Mouse (Mus musculus): Measurements from ENCODE around the gene Gm20388. TPM values are rescaled to one million over a fixed set of nuclear protein-coding genes. Genes with fewer than 3 reads are reported as not detected.

The Gm20388 gene
- polyA plus RNA-seq, 2 experiments, result 8.5 TPM; not detected in 1

DNA sequence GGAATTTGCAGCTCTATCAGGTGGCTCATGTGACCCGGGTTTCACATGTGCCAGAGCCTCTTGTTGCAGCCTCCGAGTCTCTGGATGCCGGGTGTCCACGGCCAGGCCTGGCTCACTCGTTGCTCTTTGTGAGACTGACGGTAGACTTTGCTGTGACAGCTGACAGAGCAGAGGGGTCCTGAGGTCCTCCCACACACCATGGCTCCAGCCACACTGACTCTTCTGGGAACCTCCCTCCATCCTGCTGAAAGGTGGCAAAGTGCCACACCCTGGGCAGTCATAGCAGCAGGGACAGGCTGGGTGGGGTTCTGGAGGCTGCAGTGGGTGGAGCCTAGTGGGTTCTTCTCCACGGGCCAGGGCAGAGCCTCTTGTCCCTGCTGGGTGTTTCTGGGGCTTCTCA is 1849.8 kb downstream of the Gm20388 start:
- Histone ChIP-seq H3K27me3 (ENCODE audit: control insufficient read depth, insufficient read depth, low read length) (no peaks in the 10 kb centered on the region), H3K4me3 (ENCODE audit: insufficient read depth in 1 of 2, low read depth in 2 of 2, low read length in 2 of 2) (no peak overlapping the region), H3K9ac (replicated peaks) (no peak overlapping the region), H3K9me3 (ENCODE audit: control insufficient read depth, low read length) (no peaks in the 10 kb centered on the region), H3K27ac (no peak overlapping the region), H3K36me3 (replicated peaks; ENCODE audit: control insufficient read depth, insufficient read depth, low read depth) (no peaks in the 10 kb centered on the region), H3K4me1 (replicated peaks; ENCODE audit: control insufficient read depth in 2 of 2, insufficient read depth in 2 of 2, low read length in 1 of 2) (no peaks in the 10 kb centered on the region), H3K4me2 (ENCODE audit: low read depth) (no peak overlapping the region)
- TF ChIP-seq EP300 (IDR thresholded peaks at IDR 0.05; ENCODE audit: low read depth) (no peak), CTCF (IDR thresholded peaks at IDR 0.05; ENCODE audit: low read depth) (no peak)
- no peak for ATAC-seq (ENCODE audit: insufficient read depth)
- DNase-seq (ENCODE audit: low read depth in 3 of 3, low spot score in 3 of 3), result no peak
- WGBS (ENCODE audit: insufficient replicate concordance), result 58% methylated on average over 7 of the region's 7 CpGs

DNA sequence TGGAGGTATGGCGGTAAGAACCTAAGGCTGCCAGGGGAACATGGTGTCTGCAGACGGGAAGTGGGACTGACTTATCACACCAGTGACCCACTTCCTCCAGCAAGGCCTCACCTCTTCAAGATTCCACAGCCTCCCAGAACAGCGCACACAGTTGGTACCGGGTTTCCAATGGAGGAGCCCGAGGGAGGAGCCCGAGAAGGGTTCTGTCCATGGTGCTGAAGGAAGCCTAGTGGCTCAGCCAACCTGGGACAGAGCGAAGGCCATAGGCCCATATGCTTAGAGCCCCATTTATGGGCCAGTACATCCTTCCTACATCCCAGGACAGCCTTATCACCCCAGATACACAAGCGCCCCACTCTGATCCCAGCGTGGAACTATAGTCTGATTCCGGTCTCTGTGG is 1850.8 kb downstream of the Gm20388 start:
- ATAC-seq (ENCODE audit: insufficient read depth) (no peak), DNase-seq (ENCODE audit: low read depth in 3 of 3, low spot score in 3 of 3) (peak; percentile 24 to 28 (median 28))
- Histone ChIP-seq H3K36me3 (replicated peaks; ENCODE audit: control insufficient read depth, insufficient read depth, low read depth) (no peaks in the 10 kb centered on the region), H3K27ac (no peak overlapping the region), H3K27me3 (ENCODE audit: control insufficient read depth, insufficient read depth, low read length) (no peaks in the 10 kb centered on the region), H3K4me2 (ENCODE audit: low read depth) (no peak overlapping the region), H3K9me3 (ENCODE audit: control insufficient read depth, low read length) (no peaks in the 10 kb centered on the region), H3K4me3 (ENCODE audit: insufficient read depth in 1 of 2, low read depth in 2 of 2, low read length in 2 of 2) (no peak overlapping the region), H3K9ac (replicated peaks) (no peak overlapping the region), H3K4me1 (replicated peaks; ENCODE audit: control insufficient read depth in 2 of 2, insufficient read depth in 2 of 2, low read length in 1 of 2) (no peaks in the 10 kb centered on the region)
- no peak for TF ChIP-seq EP300 (IDR thresholded peaks at IDR 0.05; ENCODE audit: low read depth)
- 26% methylated on average over 10 of the region's 10 CpGs for WGBS (ENCODE audit: insufficient replicate concordance)

DNA sequence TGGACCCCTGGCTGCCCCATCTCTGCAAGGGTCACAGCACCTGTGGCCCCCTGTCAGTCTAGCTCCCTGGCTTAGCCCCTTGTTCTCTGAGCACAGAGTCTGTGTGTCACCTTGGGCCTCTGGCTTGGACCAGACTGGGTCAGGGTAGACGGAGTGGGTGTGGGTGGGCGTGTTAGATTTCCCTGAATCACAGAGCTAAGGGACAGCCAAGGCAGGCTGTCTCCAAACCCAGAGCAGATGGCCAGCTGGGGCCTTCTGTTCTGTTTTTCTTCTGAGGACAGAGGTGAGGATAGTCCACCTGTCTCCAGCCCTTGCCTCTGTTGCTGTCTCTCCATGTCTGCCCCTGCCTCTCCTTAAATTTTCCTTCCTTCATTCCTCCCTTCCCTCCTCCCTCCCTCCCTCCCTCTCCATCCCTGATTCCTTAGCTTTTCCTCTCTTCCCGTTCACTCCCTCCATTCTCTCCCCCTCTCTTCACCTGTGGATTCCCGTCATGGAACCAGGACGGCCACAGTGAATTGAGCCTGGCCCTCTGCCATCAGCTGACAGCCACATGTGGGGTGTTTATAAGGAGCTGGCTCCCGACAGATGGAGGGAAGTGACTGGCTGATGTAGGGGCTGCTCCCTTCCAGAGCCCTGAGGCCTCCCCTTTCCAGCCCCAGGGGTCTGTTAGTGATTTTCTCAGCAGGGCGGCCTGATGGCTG is 1852.5 kb downstream of the Gm20388 start:
- no peak for DNase-seq (ENCODE audit: low read depth in 3 of 3, low spot score in 3 of 3)
- no peaks in the 10 kb centered on the region for H3K4me1 ChIP-seq (replicated peaks; ENCODE audit: control insufficient read depth in 2 of 2, insufficient read depth in 2 of 2, low read length in 1 of 2)
- H3K27ac ChIP-seq, result no peak overlapping the region
- no peak overlapping the region for H3K4me2 ChIP-seq (ENCODE audit: low read depth)
- no peak for ATAC-seq (ENCODE audit: insufficient read depth)
- H3K36me3 ChIP-seq (replicated peaks; ENCODE audit: control insufficient read depth, insufficient read depth, low read depth), result no peaks in the 10 kb centered on the region
- H3K27me3 ChIP-seq (ENCODE audit: control insufficient read depth, insufficient read depth, low read length), result no peaks in the 10 kb centered on the region
- H3K9me3 ChIP-seq (ENCODE audit: control insufficient read depth, low read length), result no peaks in the 10 kb centered on the region
- no peak overlapping the region for H3K4me3 ChIP-seq (ENCODE audit: insufficient read depth in 1 of 2, low read depth in 2 of 2, low read length in 2 of 2)
- WGBS (ENCODE audit: insufficient replicate concordance), result 48% methylated on average over 7 of the region's 7 CpGs
- TF ChIP-seq CTCF (IDR thresholded peaks at IDR 0.05; ENCODE audit: low read depth) (no peak), EP300 (IDR thresholded peaks at IDR 0.05; ENCODE audit: low read depth) (no peak)
- H3K9ac ChIP-seq (replicated peaks), result no peak overlapping the region

DNA sequence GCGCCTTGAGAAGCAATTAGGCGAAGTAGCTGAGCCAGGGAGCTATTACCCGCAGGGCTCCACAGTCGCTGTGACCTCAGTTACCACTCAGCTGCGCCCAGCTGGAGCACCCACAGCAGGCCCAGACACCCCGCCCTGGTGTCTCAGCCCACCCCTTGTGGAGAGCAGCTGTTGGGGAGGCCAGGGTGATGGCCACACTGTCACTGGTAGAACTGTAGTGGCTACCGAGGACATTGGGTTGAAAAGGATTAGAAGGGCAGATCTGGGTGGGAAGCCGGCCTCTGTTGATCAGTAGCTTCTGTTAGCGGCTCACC is 1853.0 kb downstream of the Gm20388 start:
- ATAC-seq (ENCODE audit: insufficient read depth) (no peak), DNase-seq (ENCODE audit: low read depth in 3 of 3, low spot score in 3 of 3) (no peak)
- TF ChIP-seq CTCF (IDR thresholded peaks at IDR 0.05; ENCODE audit: low read depth), result no peak
- TF ChIP-seq EP300 (IDR thresholded peaks at IDR 0.05; ENCODE audit: low read depth), result no peak
- 58% methylated on average over 9 of the region's 9 CpGs for WGBS (ENCODE audit: insufficient replicate concordance)
- H3K36me3 ChIP-seq (replicated peaks; ENCODE audit: control insufficient read depth, insufficient read depth, low read depth), result no peaks in the 10 kb centered on the region
- H3K27me3 ChIP-seq (ENCODE audit: control insufficient read depth, insufficient read depth, low read length), result no peaks in the 10 kb centered on the region
- H3K9ac ChIP-seq (replicated peaks), result no peak overlapping the region
- H3K9me3 ChIP-seq (ENCODE audit: control insufficient read depth, low read length), result no peaks in the 10 kb centered on the region
- H3K4me3 ChIP-seq (ENCODE audit: insufficient read depth in 1 of 2, low read depth in 2 of 2, low read length in 2 of 2), result no peak overlapping the region
- no peak overlapping the region for H3K27ac ChIP-seq
- no peaks in the 10 kb centered on the region for H3K4me1 ChIP-seq (replicated peaks; ENCODE audit: control insufficient read depth in 2 of 2, insufficient read depth in 2 of 2, low read length in 1 of 2)
- no peak overlapping the region for H3K4me2 ChIP-seq (ENCODE audit: low read depth)

DNA sequence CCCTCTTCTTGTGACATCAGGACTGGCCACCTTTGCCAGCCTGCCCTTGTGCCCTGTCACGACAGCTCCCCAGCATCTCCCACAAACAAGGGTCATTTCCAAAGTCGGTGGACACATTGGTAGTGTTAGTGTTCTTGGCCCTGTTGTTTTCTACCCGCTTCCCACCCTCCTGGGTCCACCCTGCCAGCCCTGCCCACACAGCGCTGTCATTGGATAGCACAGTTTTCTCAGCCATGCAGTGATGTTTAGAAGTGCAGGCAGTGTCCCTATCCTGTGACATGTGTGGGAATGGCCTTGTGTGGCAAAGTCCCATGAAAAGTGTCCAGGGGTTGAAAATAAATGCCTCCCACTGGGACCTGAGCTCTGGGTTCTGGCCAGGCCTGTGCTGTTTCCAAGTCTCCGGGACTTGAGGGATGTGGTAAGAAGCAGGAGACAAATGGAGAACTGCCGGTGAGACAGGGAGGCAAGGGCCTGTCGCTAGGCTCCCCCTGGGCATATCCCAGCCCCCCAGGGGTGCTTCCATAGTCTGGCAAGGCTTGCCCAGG is 1855.0 kb downstream of the Gm20388 start:
- no peak for DNase-seq (ENCODE audit: low read depth in 3 of 3, low spot score in 3 of 3)
- WGBS (ENCODE audit: insufficient replicate concordance), result 62% methylated on average over 7 of the region's 7 CpGs
- no peak for ATAC-seq (ENCODE audit: insufficient read depth)
- no peak for TF ChIP-seq EP300 (IDR thresholded peaks at IDR 0.05; ENCODE audit: low read depth)
- no peaks in the 10 kb centered on the region for H3K9me3 ChIP-seq (ENCODE audit: control insufficient read depth, low read length)
- H3K4me3 ChIP-seq (ENCODE audit: insufficient read depth in 1 of 2, low read depth in 2 of 2, low read length in 2 of 2), result no peak overlapping the region
- H3K27ac ChIP-seq, result no peak overlapping the region
- no peaks in the 10 kb centered on the region for H3K36me3 ChIP-seq (replicated peaks; ENCODE audit: control insufficient read depth, insufficient read depth, low read depth)
- H3K4me1 ChIP-seq (replicated peaks; ENCODE audit: control insufficient read depth in 2 of 2, insufficient read depth in 2 of 2, low read length in 1 of 2), result no peaks in the 10 kb centered on the region
- no peak overlapping the region for H3K4me2 ChIP-seq (ENCODE audit: low read depth)
- H3K27me3 ChIP-seq (ENCODE audit: control insufficient read depth, insufficient read depth, low read length), result no peaks in the 10 kb centered on the region
- H3K9ac ChIP-seq (replicated peaks), result no peak overlapping the region

All from liver, embryonic 14.5 days (tissue).